Mouse (Mus musculus) bone marrow macrophage, adult 2 months (primary cell): ENCODE data around the gene Arhgef17.

Source experiments
- CTCF ChIP-seq: IDR thresholded peaks from 2 replicates; pipeline ENCODE4 v1.5.1; 2012; ENCODE audit warnings: low read depth, mild to moderate bottlenecking, low read length, moderate library complexity
- POLR2A ChIP-seq: IDR thresholded peaks from 2 replicates; pipeline ENCODE4 v1.6.1; 2012; ENCODE audit warnings: mild to moderate bottlenecking, low read depth, low read length, borderline replicate concordance

DNA sequence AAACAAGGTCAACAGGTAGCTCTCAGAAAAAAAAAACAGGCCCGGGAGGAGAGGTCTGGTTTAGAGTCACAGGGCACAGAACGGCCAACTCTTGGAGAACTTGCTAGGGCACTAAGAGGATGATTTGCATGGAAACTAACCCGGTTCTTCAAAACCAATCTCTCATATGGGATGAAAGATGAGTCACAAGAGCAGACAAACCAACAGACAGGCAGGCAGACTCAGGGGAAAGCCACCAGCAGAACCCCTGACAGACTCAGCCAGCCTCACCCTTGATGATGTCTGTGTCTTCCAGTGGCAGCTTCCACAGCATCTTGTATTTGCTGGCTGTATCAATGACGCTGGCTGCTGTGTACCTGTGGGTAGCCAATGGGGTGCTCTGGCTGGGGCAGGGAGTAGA lies 50.0 kb downstream of the Arhgef17 start:
- TF ChIP-seq POLR2A (no peak), CTCF (no peak)
